Mouse (Mus musculus) midbrain, embryonic 12.5 days (tissue): Measurements from ENCODE around the gene Hfe2. TPM values are rescaled to one million over a fixed set of nuclear protein-coding genes. Genes with fewer than 3 reads are reported as not detected.

Source experiments
- ATAC-seq: fragments of 200-750 bp; cut with Nextera tagmentation; 2 replicates; pipeline ENCODE4 v1.8.0; 2017; ENCODE audit warnings: low read depth, moderate TSS enrichment, moderate library complexity; ENCODE audit not compliant: low FRiP score
- H3K27ac ChIP-seq: fragments of 300-500 bp; sonication (generic); replicated peaks from 2 replicates; pipeline ENCODE4 v1.5.1; 2016; ENCODE audit warnings: mild to moderate bottlenecking
- H3K27me3 ChIP-seq: fragments of 300-500 bp; sonication (generic); 2 replicates; pipeline ENCODE4 v1.6.1; 2016; ENCODE audit warnings: mild to moderate bottlenecking
- H3K36me3 ChIP-seq: fragments of 300-500 bp; sonication (generic); 2 replicates; pipeline ENCODE4 v1.6.1; 2016
- H3K4me1 ChIP-seq: fragments of 300-500 bp; sonication (generic); 2 replicates; pipeline ENCODE4 v1.6.1; 2016
- H3K4me2 ChIP-seq: fragments of 300-500 bp; sonication (generic); replicated peaks from 2 replicates; pipeline ENCODE4 v1.6.1; 2016; ENCODE audit warnings: mild to moderate bottlenecking, moderate library complexity
- H3K4me3 ChIP-seq: fragments of 300-500 bp; sonication (generic); 2 replicates; pipeline ENCODE4 v1.5.1; 2016; ENCODE audit warnings: mild to moderate bottlenecking
- H3K9ac ChIP-seq: fragments of 300-500 bp; sonication (generic); replicated peaks from 2 replicates; pipeline ENCODE4 v1.6.1; 2016; ENCODE audit warnings: mild to moderate bottlenecking, moderate library complexity
- H3K9me3 ChIP-seq: fragments of 300-500 bp; sonication (generic); 2 replicates; pipeline ENCODE4 v1.6.1; 2016; ENCODE audit warnings: mild to moderate bottlenecking
- WGBS: fragments of 180-500 bp; shearing (Covaris S2); methylation state at CpG from one replicate; pipeline ENCODE4 v1.1.7; 2016; 5-methylcytosine and 5-hydroxymethylcytosine counted together
- polyA plus RNA-seq: library from polyadenylated mRNA; unstranded; fragments of >200 nt; fragmentation: Nextera tagmentation; extraction: Ambion mirVana; gene quantifications from 2 replicates; pipeline ENCODE4 v1.2.1, GENCODE M21; 2016

The Hfe2 gene
- polyA plus RNA-seq, 1 experiment from 2014 or later, result 0.89 TPM

DNA sequence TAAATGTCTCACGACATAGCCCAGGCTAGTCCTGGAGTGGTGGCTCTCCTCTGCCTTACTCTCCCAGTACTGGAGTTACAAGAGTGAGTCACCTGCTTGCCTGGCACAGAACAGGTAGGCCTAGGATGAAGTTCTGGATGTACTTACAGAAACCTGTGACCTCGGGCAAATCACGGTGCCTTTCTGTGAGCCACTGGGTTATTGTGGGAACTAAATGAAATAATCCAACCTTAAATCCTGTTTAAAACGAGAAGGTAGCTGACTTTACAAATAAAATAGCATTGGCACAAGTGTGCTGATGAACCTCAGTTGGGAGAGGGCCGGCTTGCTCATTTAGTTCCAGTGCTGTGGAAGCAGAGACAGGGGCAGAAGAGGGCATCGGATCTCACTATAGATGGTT is 29.3 kb downstream of the Hfe2 start:
- 83% methylated on average over 6 of the region's 6 CpGs for WGBS
- peaks cover 5% of the 10 kb centered on the region; the same call in 1 of the 2 replicates for H3K27me3 ChIP-seq
- no peaks in the 10 kb centered on the region for H3K9me3 ChIP-seq
- H3K4me2 ChIP-seq, result no peak overlapping the region
- peaks cover 34% of the 10 kb centered on the region for H3K4me1 ChIP-seq
- H3K36me3 ChIP-seq, result 0 out of 2 replicates have a peak, but pooled peaks cover under 1% of the 10 kb centered on the region
- no peak overlapping the region for H3K9ac ChIP-seq
- no peak overlapping the region for H3K27ac ChIP-seq
- no peak overlapping the region for H3K4me3 ChIP-seq
- ATAC-seq, result no peak

DNA sequence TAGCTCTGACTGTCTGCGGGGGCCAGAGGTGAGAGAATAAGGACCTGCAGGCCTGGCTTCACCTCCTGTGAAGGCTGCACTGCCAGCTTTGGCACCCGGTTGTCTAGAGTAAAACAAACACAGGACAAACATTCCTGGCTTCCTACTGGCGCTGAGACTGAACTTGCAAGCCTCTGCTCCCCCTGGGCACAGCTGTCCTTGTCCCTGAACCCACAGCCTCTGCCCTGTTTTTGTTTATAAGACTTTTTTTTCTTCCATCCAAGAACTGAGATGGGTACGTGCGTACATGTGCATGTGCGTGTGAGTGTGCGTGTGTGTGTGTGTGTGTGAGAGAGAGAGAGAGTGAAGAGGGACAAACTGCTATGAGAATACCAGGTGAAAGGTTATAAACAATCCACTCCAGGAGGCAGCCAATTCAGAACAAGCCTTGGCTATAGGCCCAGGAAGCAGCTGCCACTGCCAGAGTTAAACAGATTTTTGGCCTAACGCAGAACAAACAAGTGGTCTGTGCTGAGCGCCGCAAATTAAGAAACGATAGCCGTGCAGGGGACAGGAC is 30.1 kb downstream of the Hfe2 start:
- H3K9me3 ChIP-seq, result no peaks in the 10 kb centered on the region
- peak overlapping the region; percentile 58 for H3K27ac ChIP-seq
- no peak for ATAC-seq
- H3K9ac ChIP-seq, result 0 out of 2 replicates have a peak overlapping the region, but pooled peaks have one; percentile 15
- H3K36me3 ChIP-seq, result peaks cover 9% of the 10 kb centered on the region
- peaks cover 42% of the 10 kb centered on the region for H3K4me1 ChIP-seq
- H3K4me3 ChIP-seq, result no peak overlapping the region
- H3K27me3 ChIP-seq, result peaks cover 5% of the 10 kb centered on the region; the same call in 1 of the 2 replicates
- H3K4me2 ChIP-seq, result no peak overlapping the region
- 52% methylated on average over 12 of the region's 12 CpGs for WGBS

DNA sequence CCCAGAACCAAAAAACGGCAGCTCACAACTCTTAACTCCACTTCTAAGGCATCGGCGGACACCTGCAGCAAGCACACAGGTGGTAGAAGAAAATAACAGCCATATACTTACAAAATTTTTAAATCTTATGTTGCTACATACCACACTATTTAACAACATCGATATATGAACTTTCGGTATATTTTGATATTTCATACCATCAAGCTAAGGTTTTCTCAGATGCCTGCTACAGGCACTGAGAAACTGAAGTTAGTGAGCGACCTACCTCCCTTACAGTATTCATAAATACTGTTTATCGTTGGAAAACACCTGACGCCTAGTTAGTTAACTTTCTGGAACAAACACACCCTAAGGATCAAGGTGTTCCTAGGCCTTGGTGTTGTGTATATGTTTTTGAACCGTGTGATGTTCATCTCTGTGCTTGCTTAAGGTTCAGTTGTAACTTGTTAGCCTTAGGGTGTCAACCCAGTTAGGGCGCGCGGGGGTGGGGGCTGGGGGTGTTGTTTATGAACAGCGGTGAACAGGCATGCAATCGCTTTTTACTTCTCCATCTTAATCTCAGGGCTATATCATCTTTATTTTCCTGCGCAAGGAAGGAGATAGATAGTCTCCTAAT is 31.1 kb downstream of the Hfe2 start:
- Histone ChIP-seq H3K27me3 (no peaks in the 10 kb centered on the region), H3K4me3 (no peak overlapping the region), H3K9ac (no peak overlapping the region), H3K36me3 (peaks cover 19% of the 10 kb centered on the region), H3K4me1 (peaks cover 52% of the 10 kb centered on the region), H3K4me2 (peak overlapping the region; percentile 83; the same call in 1 of the 2 replicates), H3K27ac (no peak overlapping the region), H3K9me3 (no peaks in the 10 kb centered on the region)
- 86% methylated on average over 15 of the region's 15 CpGs for WGBS
- no peak for ATAC-seq

DNA sequence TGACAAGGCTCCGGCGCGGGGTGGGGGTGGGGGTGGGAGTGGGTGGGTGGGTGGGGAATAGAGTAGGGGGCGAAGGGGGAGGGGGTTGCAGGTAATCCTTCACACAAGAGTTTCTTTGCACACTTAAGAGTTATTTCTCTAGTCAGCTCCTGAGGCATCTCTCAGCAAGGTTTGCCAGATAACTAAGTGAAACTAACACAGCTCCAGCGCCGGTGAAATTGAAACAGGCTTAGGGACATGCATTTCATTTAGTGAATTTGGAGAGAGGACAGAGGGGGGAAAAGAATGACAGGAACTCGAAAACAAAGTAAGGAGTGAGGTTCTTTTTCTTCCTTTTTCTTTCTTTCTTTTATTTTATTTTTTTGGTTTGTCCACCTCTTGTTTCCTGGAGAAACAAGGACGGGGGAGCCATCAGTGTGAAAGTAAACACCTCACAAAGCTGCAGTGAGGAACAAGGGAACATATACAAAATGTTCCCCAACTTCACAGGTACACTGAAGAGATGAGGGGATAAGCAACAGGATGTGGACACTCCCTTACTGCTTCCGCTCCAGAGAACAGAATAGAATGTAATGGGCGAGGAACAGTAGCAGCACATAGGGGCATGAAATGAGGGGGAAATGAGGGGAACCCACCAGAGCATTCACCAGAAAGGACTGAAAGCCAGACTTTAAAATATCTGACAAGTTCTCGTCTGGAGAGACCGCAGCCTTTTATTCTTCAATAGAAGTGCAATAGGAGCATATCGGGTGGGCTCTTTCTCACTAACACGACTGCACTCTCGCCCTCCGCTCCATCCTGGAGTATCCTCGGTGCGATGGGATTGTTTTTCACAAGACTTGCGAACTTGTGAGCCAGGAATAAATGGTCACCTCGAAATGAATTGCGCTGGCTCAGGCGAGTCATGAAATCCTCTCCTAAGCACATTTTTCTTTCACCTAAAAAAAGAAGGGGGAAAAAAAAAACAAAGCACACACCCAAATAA is 32.0 kb downstream of the Hfe2 start:
- no peaks in the 10 kb centered on the region for H3K27me3 ChIP-seq
- peak overlapping the region; percentile 75 for H3K4me3 ChIP-seq
- WGBS, result 14% methylated on average over 22 of the region's 22 CpGs
- peaks cover 23% of the 10 kb centered on the region for H3K36me3 ChIP-seq
- peaks cover 51% of the 10 kb centered on the region for H3K4me1 ChIP-seq
- H3K9ac ChIP-seq, result peak overlapping the region; percentile 57
- H3K9me3 ChIP-seq, result no peaks in the 10 kb centered on the region
- H3K27ac ChIP-seq, result peak overlapping the region; percentile 62
- ATAC-seq, result no peak
- peak overlapping the region; percentile 83 for H3K4me2 ChIP-seq

DNA sequence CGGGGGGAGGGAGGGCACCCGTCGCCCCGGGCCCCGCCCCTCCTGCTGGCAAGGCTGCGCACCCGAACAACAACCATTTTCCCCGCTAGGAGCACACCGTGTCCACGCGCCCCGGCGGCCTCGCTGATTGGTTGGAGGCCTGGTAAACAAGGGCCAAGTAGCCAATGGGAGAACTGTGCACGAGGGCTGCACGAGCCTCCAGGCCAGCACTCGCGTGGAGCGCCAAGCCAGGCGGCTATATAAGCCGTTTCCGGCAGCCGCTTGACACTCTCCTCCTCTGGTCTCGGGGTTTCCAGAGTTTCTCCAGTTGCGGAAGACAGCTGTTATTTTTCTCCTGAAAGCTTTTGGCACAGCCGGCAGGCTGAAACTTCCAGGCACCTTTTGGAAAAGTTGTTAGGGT is 32.7 kb downstream of the Hfe2 start, which contains the start of gene Txnip:
Gene Txnip, plus strand, starts transcription at position 264 of the 400 bp plus-strand sequence.
- no peaks in the 10 kb centered on the region for H3K27me3 ChIP-seq
- WGBS, result under 1% methylated on average over 26 of the region's 26 CpGs
- H3K9me3 ChIP-seq, result no peaks in the 10 kb centered on the region
- peak; percentile 100 for ATAC-seq
- H3K27ac ChIP-seq, result peak within 1 kb of the TSS; percentile 62
- H3K4me3 ChIP-seq, result peak within 1 kb of the TSS; percentile 75
- H3K4me2 ChIP-seq, result peak within 1 kb of the TSS; percentile 83
- H3K4me1 ChIP-seq, result peaks cover 51% of the 10 kb centered on the region
- H3K9ac ChIP-seq, result peak within 1 kb of the TSS; percentile 80
- H3K36me3 ChIP-seq, result peaks cover 23% of the 10 kb centered on the region

DNA sequence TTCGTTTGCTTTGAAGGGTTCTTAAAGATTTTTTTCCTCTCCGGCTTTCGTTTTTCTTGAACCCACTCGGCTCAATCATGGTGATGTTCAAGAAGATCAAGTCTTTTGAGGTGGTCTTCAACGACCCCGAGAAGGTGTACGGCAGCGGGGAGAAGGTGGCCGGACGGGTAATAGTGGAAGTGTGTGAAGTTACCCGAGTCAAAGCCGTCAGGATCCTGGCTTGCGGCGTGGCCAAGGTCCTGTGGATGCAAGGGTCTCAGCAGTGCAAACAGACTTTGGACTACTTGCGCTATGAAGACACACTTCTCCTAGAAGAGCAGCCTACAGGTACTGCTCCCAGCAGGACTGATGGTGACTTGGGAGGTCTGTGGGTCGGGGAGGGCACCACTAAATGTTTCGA is 33.2 kb downstream of the Hfe2 start:
- Histone ChIP-seq H3K27ac (peak overlapping the region; percentile 49), H3K4me3 (peak overlapping the region; percentile 75), H3K36me3 (peaks cover 23% of the 10 kb centered on the region), H3K9ac (peak overlapping the region; percentile 80), H3K27me3 (no peaks in the 10 kb centered on the region), H3K4me2 (peak overlapping the region; percentile 83), H3K4me1 (peaks cover 51% of the 10 kb centered on the region), H3K9me3 (no peaks in the 10 kb centered on the region)
- WGBS, result 3% methylated on average over 17 of the region's 17 CpGs
- ATAC-seq, result no peak

DNA sequence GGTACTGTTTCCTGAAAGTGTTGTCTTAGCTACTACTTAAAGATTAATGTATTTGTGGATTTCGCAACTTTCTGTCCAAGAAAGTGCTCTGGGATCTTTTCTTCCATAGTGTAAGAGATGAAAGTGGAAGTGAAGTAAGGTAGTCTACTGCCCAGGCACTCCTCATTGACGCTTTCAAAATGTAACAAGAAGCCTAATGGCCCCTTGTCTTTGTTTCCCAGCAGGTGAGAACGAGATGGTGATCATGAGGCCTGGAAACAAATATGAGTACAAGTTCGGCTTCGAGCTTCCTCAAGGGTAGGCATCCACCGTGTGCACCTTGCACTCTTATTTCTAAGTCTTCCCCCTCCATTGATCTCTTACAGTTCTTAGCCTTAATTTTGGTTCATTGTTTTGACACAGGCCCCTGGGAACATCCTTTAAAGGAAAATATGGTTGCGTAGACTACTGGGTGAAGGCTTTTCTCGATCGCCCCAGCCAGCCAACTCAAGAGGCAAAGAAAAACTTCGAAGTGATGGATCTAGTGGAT is 33.8 kb downstream of the Hfe2 start:
- H3K9ac ChIP-seq, result peak overlapping the region; percentile 80
- no peak for ATAC-seq
- peak overlapping the region; percentile 75 for H3K4me3 ChIP-seq
- H3K36me3 ChIP-seq, result peaks cover 23% of the 10 kb centered on the region
- 49% methylated on average over 10 of the region's 10 CpGs for whole genome bisulfite sequencing
- no peaks in the 10 kb centered on the region for H3K9me3 ChIP-seq
- H3K27me3 ChIP-seq, result no peaks in the 10 kb centered on the region
- H3K4me2 ChIP-seq, result peak overlapping the region; percentile 83
- peaks cover 51% of the 10 kb centered on the region for H3K4me1 ChIP-seq
- no peak overlapping the region for H3K27ac ChIP-seq

DNA sequence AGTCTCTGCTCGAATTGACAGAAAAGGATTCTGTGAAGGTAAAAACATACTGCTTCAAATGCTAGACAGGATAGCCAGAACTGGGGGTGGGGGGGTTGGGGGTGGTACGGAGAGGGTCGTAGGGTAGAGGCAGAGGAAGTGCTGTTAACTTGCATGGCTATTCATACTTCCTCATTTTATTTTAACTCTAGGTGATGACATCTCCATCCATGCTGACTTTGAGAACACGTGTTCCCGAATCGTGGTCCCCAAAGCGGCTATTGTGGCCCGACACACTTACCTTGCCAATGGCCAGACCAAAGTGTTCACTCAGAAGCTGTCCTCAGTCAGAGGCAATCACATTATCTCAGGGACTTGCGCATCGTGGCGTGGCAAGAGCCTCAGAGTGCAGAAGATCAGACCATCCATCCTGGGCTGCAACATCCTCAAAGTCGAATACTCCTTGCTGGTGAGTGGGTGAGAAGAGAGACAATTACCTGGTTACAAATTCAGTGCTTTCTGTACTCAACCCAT is 34.5 kb downstream of the Hfe2 start:
- Histone ChIP-seq H3K4me2 (peak overlapping the region; percentile 83), H3K9me3 (no peaks in the 10 kb centered on the region), H3K36me3 (peaks cover 23% of the 10 kb centered on the region), H3K27me3 (no peaks in the 10 kb centered on the region), H3K27ac (no peak overlapping the region), H3K4me3 (peak overlapping the region; percentile 75), H3K4me1 (peaks cover 51% of the 10 kb centered on the region), H3K9ac (peak overlapping the region; percentile 80; the same call in 1 of the 2 replicates)
- no peak for ATAC-seq
- 89% methylated on average over 12 of the region's 12 CpGs for WGBS

DNA sequence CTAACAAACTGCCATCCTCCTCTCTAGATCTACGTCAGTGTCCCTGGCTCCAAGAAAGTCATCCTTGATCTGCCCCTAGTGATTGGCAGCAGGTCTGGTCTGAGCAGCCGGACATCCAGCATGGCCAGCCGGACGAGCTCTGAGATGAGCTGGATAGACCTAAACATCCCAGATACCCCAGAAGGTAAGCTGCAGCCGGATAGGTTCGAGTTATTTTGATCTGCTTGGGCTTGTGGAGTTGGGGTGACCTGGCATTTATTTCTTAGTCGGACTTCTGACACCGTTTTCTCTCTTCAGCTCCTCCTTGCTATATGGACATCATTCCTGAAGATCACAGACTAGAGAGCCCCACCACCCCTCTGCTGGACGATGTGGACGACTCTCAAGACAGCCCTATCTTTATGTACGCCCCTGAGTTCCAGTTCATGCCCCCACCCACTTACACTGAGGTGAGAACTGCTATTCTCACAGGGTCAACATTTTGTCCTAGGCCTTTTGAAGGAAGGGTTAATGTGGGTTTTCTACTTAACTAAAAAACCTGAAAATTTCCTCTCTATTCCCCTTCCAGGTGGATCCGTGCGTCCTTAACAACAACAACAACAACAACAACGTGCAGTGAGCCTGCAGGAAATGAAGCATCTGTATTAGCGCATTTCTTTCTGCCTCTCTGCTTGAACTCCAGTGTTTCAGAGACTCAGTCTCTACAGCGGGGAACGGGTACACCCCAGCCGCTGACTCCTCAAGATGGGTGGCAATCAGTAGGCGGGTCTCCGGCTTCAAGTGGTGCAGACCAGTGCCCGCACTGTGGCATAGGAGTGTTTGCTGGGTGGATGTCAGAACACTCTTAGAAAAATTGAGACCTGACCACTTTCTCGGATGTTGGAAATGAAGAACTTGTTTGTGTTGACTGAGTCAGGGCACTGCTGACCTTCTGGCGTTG is 35.2 kb downstream of the Hfe2 start:
- ATAC-seq, result no peak
- WGBS, result 93% methylated on average over 23 of the region's 23 CpGs
- Histone ChIP-seq H3K4me2 (peak overlapping the region; percentile 83), H3K4me3 (peak overlapping the region; percentile 75), H3K9ac (peak overlapping the region; percentile 80; the same call in 1 of the 2 replicates), H3K27ac (no peak overlapping the region), H3K9me3 (no peaks in the 10 kb centered on the region), H3K36me3 (peaks cover 23% of the 10 kb centered on the region), H3K27me3 (no peaks in the 10 kb centered on the region), H3K4me1 (peaks cover 47% of the 10 kb centered on the region)

DNA sequence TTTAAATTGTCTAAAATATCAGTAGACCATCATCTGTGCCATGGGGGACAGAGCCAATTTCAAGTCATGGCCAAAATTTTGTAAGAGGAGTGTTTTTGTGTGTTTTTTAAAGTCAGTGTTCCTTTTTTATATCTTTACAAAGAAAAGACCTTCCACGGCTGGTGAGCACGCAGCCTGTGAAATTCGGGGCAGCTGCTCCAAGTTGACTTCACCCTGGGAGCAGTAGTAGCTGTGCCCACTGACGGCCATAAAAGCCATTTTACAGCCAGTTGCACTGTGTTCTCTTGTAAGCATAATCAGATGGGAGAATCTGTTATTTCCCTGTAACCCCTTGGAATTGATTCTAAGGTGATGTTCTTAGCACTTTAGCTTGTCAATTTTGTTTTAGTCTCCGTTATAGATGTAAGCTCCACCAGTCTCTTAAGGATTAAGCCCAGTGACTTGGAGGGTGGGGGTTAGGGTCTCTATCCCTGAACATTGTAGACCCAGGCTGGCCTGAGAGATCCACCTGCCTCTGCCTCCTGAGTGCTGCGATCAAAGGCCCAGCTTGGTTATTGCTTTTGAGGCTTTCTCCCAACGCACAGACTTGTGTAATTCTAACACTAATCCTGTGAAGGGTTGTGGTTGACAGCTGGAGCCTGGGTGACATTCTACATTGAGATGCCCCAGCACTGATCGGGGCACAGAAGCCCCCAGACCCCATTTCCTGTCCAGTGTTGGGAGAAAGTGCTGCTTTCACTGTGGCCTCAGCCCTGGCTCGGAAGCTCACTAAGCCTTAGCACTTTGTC is 36.1 kb downstream of the Hfe2 start:
- no peak overlapping the region for H3K9ac ChIP-seq
- WGBS, result 92% methylated on average over 9 of the region's 9 CpGs

More for the DNA sequence above, 36.1 kb downstream of the Hfe2 start:
- peak overlapping the region; percentile 83 for H3K4me2 ChIP-seq
- H3K4me3 ChIP-seq, result peak overlapping the region; percentile 10
- no peak overlapping the region for H3K27ac ChIP-seq
- peaks cover 42% of the 10 kb centered on the region for H3K4me1 ChIP-seq
- no peaks in the 10 kb centered on the region for H3K9me3 ChIP-seq
- no peaks in the 10 kb centered on the region for H3K27me3 ChIP-seq
- no peak for ATAC-seq
- H3K36me3 ChIP-seq, result peaks cover 23% of the 10 kb centered on the region
